Mouse (Mus musculus) stomach, embryonic 16.5 days (tissue): ENCODE data around the gene Dbnl. TPM values are rescaled to one million over a fixed set of nuclear protein-coding genes. Genes with fewer than 3 reads are reported as not detected.
A peak's percentile ranks its signal among the peaks of the same experiment; 100 is the strongest.
"Not testable (repeated sequence)": the region's sequence is repeated elsewhere in the genome, so short reads cannot be mapped to it uniquely, and the experiment has no call there.

Experiments
- ATAC-seq: fragments of 200-750 bp; cut with Nextera tagmentation; 2 replicates; pipeline ENCODE4 v1.8.0; 2017; ENCODE audit warnings: moderate number of reproducible peaks, moderate TSS enrichment; ENCODE audit not compliant: insufficient read depth, low FRiP score
- H3K27ac ChIP-seq: fragments of 300-500 bp; sonication (generic); 2 replicates; pipeline ENCODE4 v1.5.1; 2014; ENCODE audit warnings: low read length
- H3K27me3 ChIP-seq: fragments of 300-500 bp; sonication (generic); 2 replicates; pipeline ENCODE4 v1.6.1; 2014; ENCODE audit warnings: low read length, control low read depth, mixed read lengths; ENCODE audit not compliant: control insufficient read depth, insufficient read depth
- H3K36me3 ChIP-seq: fragments of 300-500 bp; sonication (generic); 2 replicates; pipeline ENCODE4 v1.6.1; 2014; ENCODE audit warnings: low read length; ENCODE audit not compliant: control insufficient read depth, insufficient read depth
- H3K4me1 ChIP-seq: fragments of 300-500 bp; sonication (generic); 2 replicates; pipeline ENCODE4 v1.6.1; 2014; ENCODE audit warnings: low read length, control low read depth, mixed read lengths; ENCODE audit not compliant: control insufficient read depth, insufficient read depth
- H3K4me2 ChIP-seq: fragments of 300-500 bp; sonication (generic); 2 replicates; pipeline ENCODE4 v1.6.1; 2014; ENCODE audit warnings: low read depth, low read length, mixed read lengths
- H3K4me3 ChIP-seq: fragments of 300-500 bp; sonication (generic); replicated peaks from 2 replicates; pipeline ENCODE4 v1.5.1; 2014; ENCODE audit warnings: mild to moderate bottlenecking, low read length
- H3K9ac ChIP-seq: fragments of 300-500 bp; sonication (generic); 2 replicates; pipeline ENCODE4 v1.6.1; 2014; ENCODE audit warnings: low read length
- H3K9me3 ChIP-seq: fragments of 300-500 bp; sonication (generic); replicated peaks from 2 replicates; pipeline ENCODE4 v1.6.1; 2016; ENCODE audit warnings: low read length, control low read depth; ENCODE audit not compliant: control insufficient read depth
- WGBS: fragments of 180-500 bp; shearing (Covaris S2); extraction: QIAGEN DNeasy Blood & Tissue Kit; methylation state at CpG from one replicate; pipeline ENCODE4 v1.1.7; 2014; 5-methylcytosine and 5-hydroxymethylcytosine counted together
- polyA plus RNA-seq: library from polyadenylated mRNA; unstranded; fragments of >200 nt; fragmentation: Nextera tagmentation; extraction: Ambion mirVana; gene quantifications from 2 replicates; pipeline ENCODE4 v1.2.1, GENCODE M21; 2015

The Dbnl gene
- polyA plus RNA-seq, 1 experiment from 2014 or later: 113 TPM

DNA sequence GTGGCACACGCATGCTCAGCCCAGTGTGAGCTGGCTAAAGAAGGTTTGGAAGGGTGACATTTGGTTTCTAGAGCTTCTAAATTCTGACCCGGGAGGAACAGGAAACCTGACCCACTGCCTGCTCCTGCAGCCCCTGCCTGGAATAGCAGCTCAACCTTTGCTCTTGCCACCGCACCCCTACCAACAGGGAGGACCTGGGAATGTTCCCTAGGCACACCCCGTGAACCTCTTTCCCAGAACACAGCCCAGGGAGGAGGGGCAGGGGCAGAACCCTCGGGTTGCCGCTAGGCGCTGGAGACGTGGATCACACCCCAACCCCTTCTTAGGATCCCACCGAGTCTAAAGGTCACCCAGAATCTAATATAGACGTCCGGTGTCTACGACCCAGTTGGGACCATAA is 13.7 kb downstream of the Dbnl start:
- H3K36me3 ChIP-seq: peaks cover 6% of the 10 kb centered on the region; the same call in 1 of the 2 replicates
- H3K4me1 ChIP-seq: no peaks in the 10 kb centered on the region
- H3K27me3 ChIP-seq: no peaks in the 10 kb centered on the region
- H3K4me2 ChIP-seq: no peak overlapping the region
- WGBS: 60% methylated on average over 12 of the region's 12 CpGs
- no peak overlapping the region for H3K9ac ChIP-seq
- H3K4me3 ChIP-seq: no peak overlapping the region
- H3K9me3 ChIP-seq: no peaks in the 10 kb centered on the region
- H3K27ac ChIP-seq: no peak overlapping the region
- ATAC-seq: peak; percentile 22; the same call in 1 of the 2 replicates

DNA sequence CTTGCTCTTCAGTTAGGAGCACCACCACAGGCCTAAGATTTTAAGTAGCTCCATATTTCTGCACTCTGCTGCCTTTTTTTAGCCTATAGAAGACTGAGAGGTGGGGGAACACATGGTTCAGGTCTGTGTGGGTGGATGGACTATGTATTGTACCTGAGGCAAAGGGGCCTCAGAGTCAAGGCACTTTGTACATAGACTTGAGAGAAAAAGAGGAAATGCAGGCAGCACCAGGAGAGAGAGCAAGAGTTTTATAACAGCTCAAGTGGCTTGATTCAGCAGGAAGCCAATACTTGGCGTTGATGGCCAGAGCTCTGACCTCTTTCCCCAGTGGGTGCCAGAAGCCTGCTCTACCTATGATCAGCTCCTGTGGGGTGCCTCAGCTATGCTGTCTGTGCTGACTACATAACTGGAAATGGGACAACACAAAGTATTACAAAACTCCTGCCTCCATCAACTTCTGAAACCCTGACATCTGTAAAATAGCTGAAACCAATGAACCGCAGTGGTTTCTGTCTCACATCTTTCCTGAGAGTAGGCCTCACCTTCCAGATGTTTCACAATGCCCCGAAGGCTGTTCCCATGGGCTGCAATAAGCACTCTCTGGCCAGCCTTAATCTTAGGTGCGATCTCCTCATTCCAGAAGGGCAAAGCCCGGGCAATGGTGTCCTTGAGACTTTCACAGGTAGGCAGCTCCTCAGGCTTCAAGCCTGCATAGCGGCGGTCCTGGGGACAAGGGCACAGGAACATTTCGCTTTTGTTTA is 14.3 kb downstream of the Dbnl start:
- H3K27ac ChIP-seq: no peak overlapping the region
- H3K27me3 ChIP-seq: no peaks in the 10 kb centered on the region
- no peak overlapping the region for H3K4me3 ChIP-seq
- no peak overlapping the region for H3K9ac ChIP-seq
- 70% methylated on average over 8 of the region's 8 CpGs for WGBS
- peak; percentile 2; the same call in 1 of the 2 replicates for ATAC-seq
- 0 out of 2 replicates have a peak, but pooled peaks cover 3% of the 10 kb centered on the region for H3K36me3 ChIP-seq
- no peaks in the 10 kb centered on the region for H3K9me3 ChIP-seq
- H3K4me2 ChIP-seq: no peak overlapping the region
- H3K4me1 ChIP-seq: no peaks in the 10 kb centered on the region

DNA sequence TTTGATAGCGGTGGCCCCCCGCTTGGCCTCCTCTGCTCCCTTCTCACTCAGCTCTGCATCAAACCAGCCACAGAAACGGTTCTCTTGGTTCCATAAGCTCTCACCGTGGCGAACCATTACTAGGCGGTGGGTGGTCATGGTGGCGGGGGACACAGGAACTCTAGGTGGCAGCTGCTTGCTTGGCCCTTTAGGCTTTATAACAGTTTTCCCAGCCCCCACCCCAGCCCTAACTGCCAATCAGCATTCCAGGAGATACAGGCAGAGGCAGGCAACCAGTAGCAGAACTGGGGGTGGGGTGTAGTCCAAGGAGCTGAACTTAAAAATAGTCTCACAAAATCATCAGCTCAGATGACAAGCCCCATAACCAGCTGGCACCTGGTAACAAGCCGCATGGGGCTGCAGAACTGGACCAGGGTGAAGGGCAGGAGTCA is 15.3 kb downstream of the Dbnl start, which contains the start of gene Pgam2:
Pgam2 (minus strand) TSS at position 183 of the 431 bp plus-strand sequence.
- peak within 1 kb of the TSS; percentile 7; the same call in 1 of the 2 replicates for H3K9ac ChIP-seq
- no peak for ATAC-seq

DNA sequence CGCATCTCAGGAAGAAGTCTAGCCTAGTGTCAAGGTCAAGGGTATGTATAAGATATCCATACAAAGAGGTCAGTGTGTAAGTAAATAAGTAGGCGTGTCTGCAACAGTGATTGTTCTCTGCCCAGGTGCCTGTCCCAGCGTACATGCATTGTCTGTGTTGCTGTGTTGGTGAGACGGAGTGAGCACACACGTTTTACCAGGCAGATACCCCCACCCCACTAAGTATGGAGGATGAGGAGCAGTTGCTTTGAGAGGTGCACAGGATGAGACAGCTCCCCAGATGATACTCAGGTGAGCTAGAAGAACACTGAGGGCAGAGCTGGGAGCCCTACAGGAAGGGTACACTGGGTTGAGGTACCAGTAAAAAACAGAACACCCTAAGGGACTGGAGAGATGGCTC is 15.9 kb downstream of the Dbnl start:
- H3K9ac ChIP-seq: no peak overlapping the region
- H3K27ac ChIP-seq: no peak overlapping the region
- H3K4me2 ChIP-seq: no peak overlapping the region
- H3K27me3 ChIP-seq: no peaks in the 10 kb centered on the region
- ATAC-seq: no peak
- 52% methylated on average over 5 of the region's 5 CpGs for WGBS
- H3K4me1 ChIP-seq: no peaks in the 10 kb centered on the region
- 0 out of 2 replicates have a peak, but pooled peaks cover 3% of the 10 kb centered on the region for H3K36me3 ChIP-seq
- no peaks in the 10 kb centered on the region for H3K9me3 ChIP-seq
- H3K4me3 ChIP-seq: no peak overlapping the region

More for the DNA sequence above, 15.3 kb downstream of the Dbnl start, which contains the start of gene Pgam2:
- no peak within 1 kb of the TSS for H3K4me2 ChIP-seq
- no peaks in the 10 kb centered on the region for H3K9me3 ChIP-seq
- H3K27me3 ChIP-seq: no peaks in the 10 kb centered on the region
- 40% methylated on average over 8 of the region's 8 CpGs for WGBS
- H3K4me1 ChIP-seq: no peaks in the 10 kb centered on the region
- no peak within 1 kb of the TSS for H3K27ac ChIP-seq
- no peak within 1 kb of the TSS for H3K4me3 ChIP-seq
- H3K36me3 ChIP-seq: 0 out of 2 replicates have a peak, but pooled peaks cover 3% of the 10 kb centered on the region

DNA sequence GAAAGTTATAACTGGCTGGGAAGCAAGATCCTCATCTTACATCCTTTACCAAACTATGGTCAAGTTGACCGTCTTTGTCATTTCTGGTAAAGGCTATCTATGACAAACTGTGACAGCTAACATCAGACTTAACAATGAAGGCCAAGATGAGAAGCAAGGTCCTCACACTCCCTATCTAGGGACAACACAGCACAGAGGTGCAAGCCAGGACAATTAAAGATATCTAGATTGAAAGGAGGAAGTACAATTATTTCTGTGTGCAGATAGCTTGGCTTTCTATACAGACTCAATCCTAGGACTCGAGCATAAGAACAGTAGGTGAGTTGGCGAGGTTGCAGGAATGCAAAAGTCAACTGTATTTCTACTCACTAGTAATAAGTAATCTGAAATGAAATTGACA is 17.4 kb downstream of the Dbnl start:
- H3K4me3 ChIP-seq: no peak overlapping the region
- H3K9me3 ChIP-seq: no peaks in the 10 kb centered on the region
- no peaks in the 10 kb centered on the region for H3K36me3 ChIP-seq
- no peaks in the 10 kb centered on the region for H3K27me3 ChIP-seq
- no peak for ATAC-seq
- 79% methylated on average over 3 of the region's 3 CpGs for WGBS
- no peaks in the 10 kb centered on the region for H3K4me1 ChIP-seq
- no peak overlapping the region for H3K4me2 ChIP-seq
- no peak overlapping the region for H3K27ac ChIP-seq
- H3K9ac ChIP-seq: no peak overlapping the region

DNA sequence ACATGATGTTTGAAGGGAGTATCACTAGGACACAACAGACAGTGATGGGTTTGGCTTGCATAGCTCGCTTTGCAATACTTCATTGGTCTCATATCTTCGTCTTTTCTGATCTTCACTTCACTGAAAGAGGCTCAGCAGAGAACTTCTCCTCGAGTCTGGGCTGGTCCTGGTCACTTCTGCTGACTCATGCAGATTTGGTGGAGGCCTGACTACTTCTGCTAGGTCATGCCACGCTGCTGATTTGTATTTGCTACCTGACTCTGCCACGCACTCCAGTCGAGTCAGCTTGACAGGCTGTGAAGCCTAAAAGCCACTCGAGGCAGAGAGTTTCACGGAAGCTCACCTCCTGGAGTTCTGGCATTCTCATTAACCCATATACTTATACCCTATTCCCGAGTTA is 19.7 kb downstream of the Dbnl start:
- Histone ChIP-seq H3K4me3 (no peak overlapping the region), H3K27ac (no peak overlapping the region), H3K9ac (no peak overlapping the region), H3K9me3 (no peaks in the 10 kb centered on the region), H3K36me3 (no peaks in the 10 kb centered on the region), H3K4me1 (no peaks in the 10 kb centered on the region), H3K27me3 (no peaks in the 10 kb centered on the region), H3K4me2 (no peak overlapping the region)
- 85% methylated on average over 9 of the region's 9 CpGs for WGBS
- no peak for ATAC-seq

DNA sequence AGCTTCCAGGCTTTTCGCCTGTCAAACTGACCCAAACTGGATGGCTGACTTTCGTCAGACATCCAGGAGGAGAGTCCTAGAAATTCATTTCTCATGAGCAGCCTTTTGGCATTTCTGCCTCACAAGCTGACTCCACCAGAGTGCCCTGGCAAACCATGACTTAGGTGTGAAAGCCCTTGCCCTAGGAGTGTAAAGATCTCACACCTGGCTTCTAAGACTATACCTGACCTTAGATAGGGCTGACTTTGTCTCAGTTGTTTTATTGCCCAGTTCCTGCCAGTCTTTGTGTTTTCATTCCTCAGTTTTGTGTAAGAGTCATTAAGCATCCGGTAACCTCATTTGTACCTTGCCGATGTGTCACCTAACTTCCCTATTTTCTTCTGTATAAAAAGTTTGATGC is 21.2 kb downstream of the Dbnl start:
- H3K9ac ChIP-seq, H3K4me3 ChIP-seq, H3K4me2 ChIP-seq, ATAC-seq, H3K4me1 ChIP-seq, H3K27ac ChIP-seq, H3K36me3 ChIP-seq, H3K9me3 ChIP-seq, H3K27me3 ChIP-seq: not testable (repeated sequence)
- WGBS: 91% methylated on average over 4 of the region's 4 CpGs

DNA sequence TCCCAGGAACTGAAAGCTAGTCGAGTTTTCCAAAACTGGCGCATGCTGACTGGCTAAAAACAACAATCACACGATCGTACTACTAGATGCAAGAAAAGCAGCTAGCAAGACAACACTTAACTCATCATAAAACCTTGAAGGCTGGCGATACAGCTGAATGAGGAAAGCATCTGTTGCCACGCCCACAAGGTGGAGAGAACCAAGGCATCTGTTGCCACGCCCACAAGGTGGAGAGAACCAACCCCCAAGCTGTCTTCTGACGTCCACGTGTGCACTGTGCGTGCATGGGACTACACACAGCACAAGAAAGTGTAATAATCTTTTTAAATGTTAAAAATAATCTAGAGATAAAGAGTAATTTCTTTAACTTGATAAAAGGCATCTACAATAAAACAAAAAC is 25.1 kb downstream of the Dbnl start:
- H3K9me3 ChIP-seq: no peaks in the 10 kb centered on the region
- H3K9ac ChIP-seq: no peak overlapping the region
- H3K4me1 ChIP-seq: no peaks in the 10 kb centered on the region
- WGBS: 75% methylated on average over 10 of the region's 10 CpGs
- H3K36me3 ChIP-seq: no peaks in the 10 kb centered on the region
- no peak for ATAC-seq
- H3K4me3 ChIP-seq: no peak overlapping the region
- H3K27ac ChIP-seq: no peak overlapping the region
- H3K27me3 ChIP-seq: no peaks in the 10 kb centered on the region
- no peak overlapping the region for H3K4me2 ChIP-seq

DNA sequence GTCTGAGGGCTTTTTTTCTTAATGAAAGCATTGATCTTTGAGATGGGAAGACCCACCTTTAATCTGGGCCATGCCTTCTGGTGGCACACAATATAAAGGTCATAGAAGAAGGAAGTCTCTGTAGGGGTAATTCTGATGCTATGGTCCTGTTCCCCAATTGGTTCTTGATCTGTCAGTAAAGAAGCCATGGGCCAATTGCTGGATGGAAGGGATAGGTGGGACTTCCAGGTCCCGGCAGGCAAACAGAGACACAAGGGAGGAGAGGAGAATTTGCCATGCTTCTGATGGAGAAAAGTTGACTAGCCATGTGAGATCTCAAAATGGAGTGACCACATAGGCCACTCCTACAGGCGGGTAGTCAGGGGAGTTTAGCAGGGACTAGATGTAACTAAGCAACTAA is 30.9 kb downstream of the Dbnl start:
- Histone ChIP-seq H3K4me2 (no peak overlapping the region), H3K9ac (no peak overlapping the region), H3K27me3 (no peaks in the 10 kb centered on the region), H3K9me3 (no peaks in the 10 kb centered on the region), H3K36me3 (no peaks in the 10 kb centered on the region), H3K4me3 (no peak overlapping the region), H3K4me1 (no peaks in the 10 kb centered on the region), H3K27ac (no peak overlapping the region)
- WGBS: 61% methylated on average over 2 of the region's 2 CpGs
- no peak for ATAC-seq
